Mouse (Mus musculus): ENCODE results near the gene Tnmd. TPM values are rescaled to one million over a fixed set of nuclear protein-coding genes. Genes with fewer than 3 reads are reported as not detected.

Gene Tnmd
- polyA plus RNA-seq, 1 experiment = 0.20 TPM

- no peak overlapping the region for H3K27ac ChIP-seq (ENCODE audit: control insufficient read depth, insufficient read depth, low read length)
- no peaks in the 10 kb centered on the region for H3K4me1 ChIP-seq (replicated peaks; ENCODE audit: control insufficient read depth, insufficient read depth, low read length)
- H3K36me3 ChIP-seq (ENCODE audit: control insufficient read depth, insufficient read depth, low read length) = no peaks in the 10 kb centered on the region
- no peaks in the 10 kb centered on the region for H3K27me3 ChIP-seq (ENCODE audit: control insufficient read depth, insufficient read depth, low read length)
- no peak for DNase-seq
- 87% methylated on average over 10 of the region's 10 CpGs for WGBS
- H3K4me3 ChIP-seq (ENCODE audit: control insufficient read depth, insufficient read depth, low read length) = no peak overlapping the region
- TF ChIP-seq CTCF (IDR thresholded peaks at IDR 0.05; ENCODE audit: borderline replicate concordance, control insufficient read depth, extremely low read depth, insufficient read depth, low read length, poor library complexity) (no peak), POLR2A (IDR thresholded peaks at IDR 0.05; ENCODE audit: control insufficient read depth, extremely low read depth, insufficient read depth, low read length, poor library complexity) (no peak)
These were observed 60.8 kb downstream of the Tnmd start for GRCm38 (mm10) chrX:133911397-133912103.

GRCm38 (mm10) chrX:133913006-133913405, 62.2 kb downstream of the Tnmd start:
- Histone ChIP-seq H3K4me3 (ENCODE audit: control insufficient read depth, insufficient read depth, low read length) (no peak overlapping the region), H3K27ac (ENCODE audit: control insufficient read depth, insufficient read depth, low read length) (no peak overlapping the region), H3K27me3 (ENCODE audit: control insufficient read depth, insufficient read depth, low read length) (no peaks in the 10 kb centered on the region), H3K4me1 (replicated peaks; ENCODE audit: control insufficient read depth, insufficient read depth, low read length) (no peaks in the 10 kb centered on the region), H3K36me3 (ENCODE audit: control insufficient read depth, insufficient read depth, low read length) (no peaks in the 10 kb centered on the region)
- TF ChIP-seq POLR2A (IDR thresholded peaks at IDR 0.05; ENCODE audit: control insufficient read depth, extremely low read depth, insufficient read depth, low read length, poor library complexity) = no peak
- no peak for TF ChIP-seq CTCF (IDR thresholded peaks at IDR 0.05; ENCODE audit: borderline replicate concordance, control insufficient read depth, extremely low read depth, insufficient read depth, low read length, poor library complexity)
- WGBS = 94% methylated on average over 3 of the region's 3 CpGs
- no peak for DNase-seq

- WGBS = 87% methylated on average over 7 of the region's 7 CpGs
- H3K4me3 ChIP-seq (ENCODE audit: control insufficient read depth, insufficient read depth, low read length) = no peak overlapping the region
- H3K27ac ChIP-seq (ENCODE audit: control insufficient read depth, insufficient read depth, low read length) = no peak overlapping the region
- no peaks in the 10 kb centered on the region for H3K27me3 ChIP-seq (ENCODE audit: control insufficient read depth, insufficient read depth, low read length)
- no peak for DNase-seq
- H3K4me1 ChIP-seq (replicated peaks; ENCODE audit: control insufficient read depth, insufficient read depth, low read length) = no peaks in the 10 kb centered on the region
- TF ChIP-seq POLR2A (IDR thresholded peaks at IDR 0.05; ENCODE audit: control insufficient read depth, extremely low read depth, insufficient read depth, low read length, poor library complexity) = no peak
- no peaks in the 10 kb centered on the region for H3K36me3 ChIP-seq (ENCODE audit: control insufficient read depth, insufficient read depth, low read length)
These were observed 63.4 kb downstream of the Tnmd start for GRCm38 (mm10) chrX:133914219-133914618.

Other genes with a start within 250 kb of the Tnmd start
- gene Pcdh19, start 162.0 kb upstream of the Tnmd start, polyA plus RNA-seq (2012; rRNA removed) = 0.46 TPM in 2 replicates
- 6.0 and 6.2 TPM in 2 replicates for gene Tspan6, start 47.4 kb downstream of the Tnmd start, polyA plus RNA-seq (2012; rRNA removed)
- gene Srpx2, start 57.4 kb downstream of the Tnmd start, polyA plus RNA-seq (2012; rRNA removed) = 0.59 and 1.1 TPM in 2 replicates
- 0.27 and 0.37 TPM in 2 replicates for gene Sytl4, start 130.8 kb downstream of the Tnmd start, polyA plus RNA-seq (2012; rRNA removed)
- gene Cstf2, start 208.2 kb downstream of the Tnmd start, polyA plus RNA-seq (2012; rRNA removed) = 47.2 and 49.6 TPM in 2 replicates

Measured in thymus, adult 2 months (tissue).